Mouse (Mus musculus) forebrain, embryonic 16.5 days (tissue): ENCODE data around the gene Hcn2. TPM values are rescaled to one million over a fixed set of nuclear protein-coding genes. Genes with fewer than 3 reads are reported as not detected.
A peak's percentile ranks its signal among the peaks of the same experiment; 100 is the strongest.
"Not testable (repeated sequence)": the region's sequence is repeated elsewhere in the genome, so short reads cannot be mapped to it uniquely, and the experiment has no call there.

Experiments
- ATAC-seq: fragments of 200-750 bp; cut with Nextera tagmentation; 2 replicates; pipeline ENCODE4 v1.8.0; 2017; ENCODE audit warnings: mild to moderate bottlenecking, moderate library complexity
- H3K27ac ChIP-seq: fragments of 300-500 bp; sonication (generic); 2 replicates; pipeline ENCODE4 v1.5.1; 2014; ENCODE audit warnings: low read length, control low read depth
- H3K27me3 ChIP-seq: fragments of 300-500 bp; sonication (generic); replicated peaks from 2 replicates; pipeline ENCODE4 v1.6.1; 2014; ENCODE audit warnings: low read length; ENCODE audit not compliant: control insufficient read depth, insufficient read depth
- H3K36me3 ChIP-seq: fragments of 300-500 bp; sonication (generic); 2 replicates; pipeline ENCODE4 v1.6.1; 2014; ENCODE audit not compliant: control insufficient read depth, insufficient read depth
- H3K4me1 ChIP-seq: fragments of 300-500 bp; sonication (generic); replicated peaks from 2 replicates; pipeline ENCODE4 v1.6.1; 2014; ENCODE audit warnings: low read length; ENCODE audit not compliant: control insufficient read depth, insufficient read depth
- H3K4me2 ChIP-seq: fragments of 300-500 bp; sonication (generic); 2 replicates; pipeline ENCODE4 v1.6.1; 2014; ENCODE audit warnings: mild to moderate bottlenecking, low read length, control low read depth
- H3K4me3 ChIP-seq: fragments of 300-500 bp; sonication (generic); replicated peaks from 2 replicates; pipeline ENCODE4 v1.5.1; 2014; ENCODE audit warnings: mild to moderate bottlenecking, low read length, control low read depth
- H3K9ac ChIP-seq: fragments of 300-500 bp; sonication (generic); replicated peaks from 2 replicates; pipeline ENCODE4 v1.6.1; 2014; ENCODE audit warnings: low read depth, low read length, control low read depth
- H3K9me3 ChIP-seq: fragments of 300-500 bp; sonication (generic); 2 replicates; pipeline ENCODE4 v1.6.1; 2016; ENCODE audit warnings: low read length; ENCODE audit not compliant: control insufficient read depth
- WGBS: fragments of 180-500 bp; shearing (Covaris S2); extraction: QIAGEN DNeasy Blood & Tissue Kit; methylation state at CpG from one replicate; pipeline ENCODE4 v1.1.7; 2014; 5-methylcytosine and 5-hydroxymethylcytosine counted together
- polyA plus RNA-seq: library from polyadenylated mRNA; unstranded; fragments of >200 nt; fragmentation: Nextera tagmentation; extraction: Ambion mirVana; gene quantifications from 2 replicates; pipeline ENCODE4 v1.2.1, GENCODE M21; 2015

Gene Hcn2
- polyA plus RNA-seq, 1 experiment from 2014 or later = 0.52 TPM

- no peak overlapping the region for H3K4me2 ChIP-seq
- peaks cover 3% of the 10 kb centered on the region; the same call in 1 of the 2 replicates for H3K4me1 ChIP-seq
- no peaks in the 10 kb centered on the region for H3K9me3 ChIP-seq
- no peaks in the 10 kb centered on the region for H3K36me3 ChIP-seq
- H3K9ac ChIP-seq = no peak overlapping the region
- no peak overlapping the region for H3K4me3 ChIP-seq
- ATAC-seq = no peak
- WGBS = 67% methylated on average over 9 of the region's 9 CpGs
- H3K27ac ChIP-seq = no peak overlapping the region
- no peaks in the 10 kb centered on the region for H3K27me3 ChIP-seq
These were observed 20.2 kb upstream of the Hcn2 start for GRCm38 (mm10) chr10:79696129-79696651.

GRCm38 (mm10) chr10:79697916-79698315 lies 18.5 kb upstream of the Hcn2 start:
- Histone ChIP-seq H3K4me2 (no peak overlapping the region), H3K36me3 (no peaks in the 10 kb centered on the region), H3K9me3 (no peaks in the 10 kb centered on the region), H3K27me3 (no peaks in the 10 kb centered on the region), H3K27ac (no peak overlapping the region), H3K4me3 (no peak overlapping the region), H3K9ac (no peak overlapping the region), H3K4me1 (peaks cover 3% of the 10 kb centered on the region; the same call in 1 of the 2 replicates)
- 78% methylated on average over 6 of the region's 6 CpGs for WGBS
- no peak for ATAC-seq

GRCm38 (mm10) chr10:79698459-79698858 lies 18.0 kb upstream of the Hcn2 start:
- no peak overlapping the region for H3K27ac ChIP-seq
- 98% methylated on average over 6 of the region's 6 CpGs for WGBS
- H3K4me1 ChIP-seq = peaks cover 3% of the 10 kb centered on the region; the same call in 1 of the 2 replicates
- no peaks in the 10 kb centered on the region for H3K27me3 ChIP-seq
- H3K9me3 ChIP-seq = no peaks in the 10 kb centered on the region
- no peak overlapping the region for H3K9ac ChIP-seq
- no peak overlapping the region for H3K4me3 ChIP-seq
- no peak overlapping the region for H3K4me2 ChIP-seq
- no peak for ATAC-seq
- H3K36me3 ChIP-seq = no peaks in the 10 kb centered on the region

GRCm38 (mm10) chr10:79700676-79701075 lies 15.8 kb upstream of the Hcn2 start:
- Histone ChIP-seq H3K27me3 (no peaks in the 10 kb centered on the region), H3K4me2 (no peak overlapping the region), H3K9ac (no peak overlapping the region), H3K4me3 (no peak overlapping the region), H3K36me3 (no peaks in the 10 kb centered on the region), H3K27ac (peak overlapping the region; percentile 13; the same call in 1 of the 2 replicates), H3K4me1 (peaks cover 14% of the 10 kb centered on the region), H3K9me3 (no peaks in the 10 kb centered on the region)
- ATAC-seq = no peak
- 49% methylated on average over 7 of the region's 7 CpGs for WGBS

GRCm38 (mm10) chr10:79701443-79702129 lies 14.8 kb upstream of the Hcn2 start:
- Histone ChIP-seq H3K4me3 (no peak overlapping the region), H3K4me1 (peaks cover 20% of the 10 kb centered on the region), H3K4me2 (no peak overlapping the region), H3K9ac (no peak overlapping the region), H3K27me3 (no peaks in the 10 kb centered on the region), H3K9me3 (no peaks in the 10 kb centered on the region), H3K27ac (peak overlapping the region; percentile 13; the same call in 1 of the 2 replicates), H3K36me3 (no peaks in the 10 kb centered on the region)
- ATAC-seq = no peak
- 75% methylated on average over 10 of the region's 10 CpGs for WGBS

- 90% methylated on average over 2 of the region's 4 CpGs for WGBS
- not testable (repeated sequence) for H3K9me3 ChIP-seq, H3K9ac ChIP-seq, H3K4me2 ChIP-seq, H3K4me3 ChIP-seq, H3K27me3 ChIP-seq, H3K36me3 ChIP-seq, ATAC-seq, H3K27ac ChIP-seq
- peaks cover 29% of the 10 kb centered on the region for H3K4me1 ChIP-seq
These were observed 13.5 kb upstream of the Hcn2 start for GRCm38 (mm10) chr10:79702970-79703369.

GRCm38 (mm10) chr10:79703541-79703940 lies 12.9 kb upstream of the Hcn2 start:
- no peak for ATAC-seq
- Histone ChIP-seq H3K9ac (peak overlapping the region; percentile 50; the same call in 1 of the 2 replicates), H3K36me3 (no peaks in the 10 kb centered on the region), H3K4me2 (peak overlapping the region; percentile 51), H3K4me1 (peaks cover 29% of the 10 kb centered on the region), H3K9me3 (no peaks in the 10 kb centered on the region), H3K27ac (peak overlapping the region; percentile 45), H3K4me3 (peak overlapping the region; percentile 59), H3K27me3 (no peaks in the 10 kb centered on the region)
- WGBS = 74% methylated on average over 10 of the region's 10 CpGs

GRCm38 (mm10) chr10:79704065-79704969 lies 12.1 kb upstream of the Hcn2 start, which contains the start of gene Bsg:
Gene Bsg, plus strand, starts transcription at chr10:79704491.
- Histone ChIP-seq H3K4me3 (peak within 1 kb of the TSS; percentile 59), H3K9me3 (no peaks in the 10 kb centered on the region), H3K4me2 (peak within 1 kb of the TSS; percentile 67), H3K4me1 (peaks cover 29% of the 10 kb centered on the region), H3K9ac (peak within 1 kb of the TSS; percentile 76), H3K27ac (peak within 1 kb of the TSS; percentile 58), H3K36me3 (no peaks in the 10 kb centered on the region), H3K27me3 (no peaks in the 10 kb centered on the region)
- peak; percentile 95 for ATAC-seq
- under 1% methylated on average over 54 of the region's 65 CpGs for WGBS

- Histone ChIP-seq H3K4me1 (peaks cover 29% of the 10 kb centered on the region), H3K27ac (no peak overlapping the region), H3K9ac (peak overlapping the region; percentile 76), H3K4me2 (peak overlapping the region; percentile 67), H3K27me3 (no peaks in the 10 kb centered on the region), H3K36me3 (no peaks in the 10 kb centered on the region), H3K4me3 (peak overlapping the region; percentile 59), H3K9me3 (no peaks in the 10 kb centered on the region)
- no peak for ATAC-seq
- 5% methylated on average over 10 of the region's 10 CpGs for WGBS
These were observed 11.5 kb upstream of the Hcn2 start for GRCm38 (mm10) chr10:79704970-79705360.
